Mouse (Mus musculus): ENCODE data around the gene Lta.

- TF ChIP-seq POLR2A (IDR thresholded peaks at IDR 0.05; ENCODE audit: extremely low read depth, insufficient read depth, low read length) (no peak), CTCF (IDR thresholded peaks at IDR 0.05; ENCODE audit: extremely low read depth, insufficient read depth, low read length) (no peak)
These were observed 35.5 kb upstream of the Lta start for GRCm38 (mm10) chr17:35240384-35241304.
